Comparison of ENCODE assay signal across 11 mouse cellular contexts in genomic region chr14:34375415-34375904, GRCm38 (mm10). TPM values are rescaled to one million over a fixed set of nuclear protein-coding genes. Genes with fewer than 3 reads are reported as not detected.
A peak's percentile ranks its signal among the peaks of the same experiment; 100 is the strongest.
DNase-seq lines count a peak whose midpoint lies in the region; ATAC-seq lines count a peak whose summit lies in the region.
"Had no signal": no experiment of that assay in that cellular context is flagged by ENCODE, and none has a peak within 500 bp of the region (broad histone marks: within the 10 kb centered on the region; RNA-seq: fewer than 3 reads in every experiment).

Gene Mmrn2, plus strand, starts transcription at chr14:34375465.

- ATAC-seq in heart, embryonic 11.5 days (replicated peaks; ENCODE audit: insufficient number of reproducible peaks, low FRiP score, low TSS enrichment) = no peak
- ATAC-seq: forebrain, embryonic 13.5 days had no signal

- peak within 1 kb of the TSS; percentile 41 for H3K4me3 ChIP-seq in heart, embryonic 11.5 days (ENCODE audit: low read depth, low read length)
- peak within 1 kb of the TSS; percentile 21 for H3K4me3 ChIP-seq in limb, embryonic 10.5 days
- H3K4me3 ChIP-seq: forebrain, embryonic 13.5 days had no signal

- no peaks in the 10 kb centered on the region for H3K36me3 ChIP-seq in heart, embryonic 11.5 days (ENCODE audit: control insufficient read depth, insufficient read depth, low read length)
- no peaks in the 10 kb centered on the region for H3K36me3 ChIP-seq in limb, embryonic 10.5 days

- peak within 1 kb of the TSS; percentile 67 for H3K9ac ChIP-seq in heart, embryonic 11.5 days (ENCODE audit: low read depth, low read length)
- H3K9ac ChIP-seq: forebrain, embryonic 13.5 days had no signal

- DNase-seq in gastrocnemius, postnatal 14 days = no peak
- DNase-seq in gastrocnemius, adult 18-20 months (ENCODE audit: low spot score) = no peak
- no peak for DNase-seq in adrenal gland, adult 2 months
- DNase-seq in limb, embryonic 10.5 days (ENCODE audit: low spot score) = no peak
- no peak for DNase-seq in urinary bladder, postnatal 4 days (ENCODE audit: low spot score in 2 of 2)
- DNase-seq in thymus, postnatal 4 days = no peak
- no peak for DNase-seq in left cerebral cortex, postnatal 36 days (ENCODE audit: low spot score in 2 of 2)
- DNase-seq: B cell, adult 2 months; retina, postnatal 1 day had no signal

- intact Hi-C loops in gastrocnemius, postnatal 14 days (cut with DNase I; ENCODE audit: low total_unique reads) = no loop called here
- intact Hi-C loops in left cerebral cortex, postnatal 36 days (cut with DNase I) = loop anchor here (10.0 kb wide), 1 partner anchor 291 kb away; the partner anchor contains the start of gene Anxa8

- no peaks in the 10 kb centered on the region for H3K9me3 ChIP-seq in heart, embryonic 11.5 days (replicated peaks; ENCODE audit: control insufficient read depth, low read length)
- no peaks in the 10 kb centered on the region for H3K9me3 ChIP-seq in limb, embryonic 10.5 days (replicated peaks)
- H3K9me3 ChIP-seq: forebrain, embryonic 13.5 days had no signal

- peak within 1 kb of the TSS; percentile 57 for H3K4me2 ChIP-seq in heart, embryonic 11.5 days
- H3K4me2 ChIP-seq: forebrain, embryonic 13.5 days had no signal

- peak within 1 kb of the TSS; percentile 50; the same call in 1 of the 2 replicates for H3K27ac ChIP-seq in heart, embryonic 11.5 days (ENCODE audit: low read depth, low read length)
- H3K27ac ChIP-seq in limb, embryonic 10.5 days = peak within 1 kb of the TSS; percentile 85
- H3K27ac ChIP-seq: forebrain, embryonic 13.5 days had no signal

- H3K4me1 ChIP-seq in heart, embryonic 11.5 days (ENCODE audit: control insufficient read depth, insufficient read depth, low read length) = peaks cover 24% of the 10 kb centered on the region
- H3K4me1 ChIP-seq in limb, embryonic 10.5 days = peaks cover 54% of the 10 kb centered on the region

- 60% methylated on average over 13 of the region's 13 CpGs for WGBS in heart, embryonic 11.5 days (ENCODE audit: insufficient replicate concordance)
- 81% methylated on average over 13 of the region's 13 CpGs for WGBS in limb, embryonic 10.5 days

- H3K27me3 ChIP-seq in heart, embryonic 11.5 days (ENCODE audit: control insufficient read depth, insufficient read depth, low read length) = no peaks in the 10 kb centered on the region
- no peaks in the 10 kb centered on the region for H3K27me3 ChIP-seq in limb, embryonic 10.5 days (ENCODE audit: low read depth, poor library complexity, severe bottlenecking)
- H3K27me3 ChIP-seq: forebrain, embryonic 13.5 days had no signal

RNA-seq across cellular contexts. Expression of gene Mmrn2, which starts in this region (rescaled TPM):
- 10 to 100 TPM; 16.6 to 20.1 TPM for total RNA-seq in gastrocnemius, postnatal 14 days (2021)
- 10 to 100 TPM in 1 of 2 experiments, 1 to 10 TPM in 1; 8.9 to 12.6 TPM for total RNA-seq in gastrocnemius, adult 18-20 months (2021)
- 10 to 100 TPM; 26.5 to 42.4 TPM for total RNA-seq in adrenal gland, adult 2 months (2021)
- polyA plus RNA-seq in adrenal gland, adult 2 months (2012; rRNA removed) = 16.7 and 17.1 TPM in 2 replicates
- 15.8 and 23.1 TPM in 2 replicates for polyA plus RNA-seq in heart, embryonic 11.5 days (2014; fragmentation: Nextera tagmentation; extraction: Ambion mirVana)
- 6.9 and 7.8 TPM in 2 replicates for polyA plus RNA-seq in limb, embryonic 10.5 days (2016; fragmentation: Nextera tagmentation; extraction: Ambion mirVana)
- 1 to 10 TPM; 3.6 to 3.8 TPM for total RNA-seq in left cerebral cortex, postnatal 36 days (2021)
